Mouse (Mus musculus): ENCODE data around the gene Nr6a1. TPM values are rescaled to one million over a fixed set of nuclear protein-coding genes. Genes with fewer than 3 reads are reported as not detected.
A peak's percentile ranks its signal among the peaks of the same experiment; 100 is the strongest.

The Nr6a1 gene
- polyA plus RNA-seq, 3 experiments from 2014 or later, result 0.37 to 0.63 (median 0.54) TPM

DNA sequence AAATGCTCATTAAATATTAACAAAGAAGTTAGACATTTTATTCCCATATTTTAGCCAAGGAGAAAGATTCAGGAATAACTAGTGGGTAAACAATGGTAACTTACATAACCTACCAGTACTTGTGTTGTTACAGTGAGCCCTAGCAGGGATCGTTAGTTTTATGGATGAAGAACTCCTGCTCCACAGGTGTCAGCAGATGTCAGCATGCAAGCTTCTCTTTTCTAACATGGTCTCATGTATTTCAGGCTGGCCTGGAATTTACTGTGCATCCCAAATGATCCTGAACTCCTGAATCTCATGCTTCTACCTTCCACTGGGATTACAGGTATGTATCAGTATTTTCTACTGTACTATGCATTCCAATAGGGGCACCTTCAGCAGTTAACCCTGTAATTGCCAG, 54.8 kb downstream of the Nr6a1 start:
- ATAC-seq, result no peak

GRCm38 (mm10) chr2:38866711-38867110, 60.8 kb downstream of the Nr6a1 start:
- ATAC-seq, result no peak

GRCm38 (mm10) chr2:38864011-38864410, 63.5 kb downstream of the Nr6a1 start:
- ATAC-seq, result peak; percentile 61

DNA sequence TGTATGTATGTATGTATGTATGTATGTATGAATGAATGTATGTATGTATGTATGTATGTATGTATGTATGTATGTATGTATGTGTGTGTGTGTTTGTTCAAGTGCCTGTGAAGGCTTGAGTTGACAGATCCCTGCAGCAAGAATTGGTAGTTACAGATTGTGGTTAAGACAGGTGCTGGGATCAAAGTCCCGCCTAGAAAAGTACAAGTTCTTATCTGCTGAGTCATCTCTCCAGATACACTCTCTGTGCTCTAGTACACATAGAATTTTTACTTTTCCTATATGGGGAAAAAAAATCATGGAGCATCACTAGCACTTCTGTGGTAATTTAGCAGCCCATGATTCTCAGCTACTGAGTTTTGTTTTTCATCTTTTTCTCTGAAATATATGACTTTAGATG, 75.7 kb downstream of the Nr6a1 start:
- no peak for ATAC-seq

DNA sequence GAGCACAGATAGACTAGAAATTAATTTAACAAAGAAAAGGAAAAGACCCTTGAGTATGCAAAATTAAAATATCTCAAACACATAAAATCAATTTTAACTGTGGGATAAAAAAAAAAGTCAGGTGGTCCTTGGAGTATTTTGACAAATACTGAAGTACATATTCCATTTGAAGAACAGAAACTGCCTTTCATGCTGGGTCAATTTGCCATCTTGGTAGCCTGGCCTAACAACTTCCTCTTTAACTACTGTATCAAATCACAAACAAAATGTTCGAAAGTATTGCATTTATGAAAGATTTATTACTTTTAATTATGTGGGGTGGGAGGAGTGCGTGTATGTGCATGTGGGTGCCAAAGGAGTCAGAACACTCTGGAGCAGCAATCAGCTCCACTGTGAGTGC, 81.2 kb downstream of the Nr6a1 start:
- ATAC-seq, result no peak

DNA sequence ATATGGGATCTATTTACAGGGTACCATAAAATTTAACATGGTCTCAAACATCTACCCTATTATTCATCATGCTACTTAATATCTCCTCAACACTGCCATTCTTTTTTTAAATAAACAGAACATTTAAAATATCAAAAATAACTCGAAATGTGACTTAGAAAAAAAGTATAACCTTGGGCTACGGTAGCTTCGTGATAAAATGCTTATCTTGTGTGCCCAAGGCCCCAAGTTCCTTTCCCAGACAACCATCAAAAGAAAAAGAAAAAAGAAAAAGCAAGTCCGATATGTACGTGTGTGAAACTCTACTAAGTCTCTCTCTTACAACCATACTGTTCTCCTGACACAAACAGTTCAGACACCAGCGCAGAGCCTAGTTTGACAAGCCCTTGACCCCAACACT, 92.0 kb downstream of the Nr6a1 start:
- ATAC-seq, result no peak

DNA sequence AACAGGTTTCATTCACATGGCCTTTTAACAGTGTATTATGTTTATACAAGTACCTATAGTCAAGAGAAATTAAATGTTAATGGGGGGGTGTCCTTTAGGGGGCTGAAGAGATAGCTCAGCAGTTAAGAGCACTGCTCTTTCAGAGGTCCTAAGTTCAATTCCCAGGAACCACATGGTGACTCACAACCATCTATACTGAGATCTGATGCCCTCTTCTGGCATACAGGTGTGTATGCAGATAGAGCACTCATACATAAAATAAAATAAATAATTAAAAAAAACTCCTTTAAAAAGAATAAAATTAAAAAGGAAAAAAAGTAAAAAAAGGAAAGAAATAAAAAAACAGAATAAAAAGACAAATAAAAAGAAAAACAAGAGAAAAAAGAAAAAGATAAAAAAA, 95.5 kb downstream of the Nr6a1 start:
- no peak for ATAC-seq

- ATAC-seq, result no peak
Observed at GRCm38 (mm10) chr2:38829521-38829920, 98.0 kb downstream of the Nr6a1 start.

GRCm38 (mm10) chr2:38827801-38828306, 99.6 kb downstream of the Nr6a1 start:
- no peak for ATAC-seq

DNA sequence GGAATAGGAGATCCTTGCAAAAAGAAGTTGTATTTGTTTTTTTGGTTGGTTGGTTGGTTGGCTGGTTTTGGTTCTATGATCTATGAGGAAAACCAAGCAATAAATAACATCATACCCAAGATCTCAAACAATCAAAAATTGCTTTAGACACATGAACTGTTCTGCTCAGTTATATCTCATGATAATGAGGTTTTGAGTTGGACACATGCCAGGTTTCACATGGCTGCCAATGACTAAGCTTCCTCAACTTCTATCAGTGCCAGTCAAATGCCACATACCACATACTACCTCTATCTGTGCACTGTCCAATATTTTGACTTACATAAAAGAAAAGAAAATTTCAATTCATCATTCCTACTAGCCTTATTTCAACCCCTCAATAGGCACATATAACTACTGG, 101.3 kb downstream of the Nr6a1 start:
- ATAC-seq, result no peak

DNA sequence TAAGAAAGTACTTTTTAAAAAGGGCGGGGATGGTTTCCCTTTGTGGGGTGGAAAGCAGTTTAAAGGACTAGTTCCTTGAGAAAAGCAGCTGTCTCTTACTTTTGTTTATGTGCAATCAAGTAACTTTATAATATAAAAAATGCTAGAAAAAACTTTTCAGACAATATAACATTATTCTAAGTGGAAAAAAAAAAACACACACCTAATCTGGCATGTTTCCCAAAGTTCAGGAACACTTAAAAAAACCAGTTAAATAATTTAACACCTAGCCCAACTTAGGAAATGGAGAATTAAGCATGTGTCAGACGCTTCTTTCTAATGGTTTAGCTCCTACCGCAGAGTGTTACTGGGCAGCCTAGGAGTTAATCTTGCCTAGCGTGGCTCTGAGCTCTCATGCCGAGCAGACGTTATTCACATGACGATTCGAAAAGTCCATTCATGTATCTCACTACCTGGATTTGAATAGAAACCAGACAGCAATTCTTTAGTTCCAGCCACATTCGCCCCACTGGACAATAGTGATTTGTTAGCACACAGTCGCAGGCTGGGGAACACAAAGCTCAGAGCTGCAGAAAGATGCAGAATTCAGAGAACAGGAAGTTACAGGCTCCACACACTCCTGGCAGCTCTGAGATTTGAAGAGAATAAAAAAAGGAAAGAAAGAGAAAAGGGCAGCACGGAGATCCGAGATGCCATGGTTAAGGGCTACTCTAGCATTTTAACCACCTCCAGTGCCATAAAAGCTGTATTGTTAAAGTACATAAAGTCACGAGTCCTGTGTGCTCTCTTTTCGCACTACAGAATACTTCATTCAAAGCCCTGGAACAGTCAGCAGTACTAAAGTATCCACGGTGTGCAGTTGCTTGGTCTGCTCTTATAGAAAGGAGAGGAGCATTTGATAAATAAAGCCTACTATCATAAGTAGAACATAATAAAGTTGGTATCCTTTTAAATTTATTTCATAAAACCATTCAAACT, 102.4 kb downstream of the Nr6a1 start:
- ATAC-seq, result peak; percentile 34

- peak; percentile 32 for ATAC-seq
Observed at GRCm38 (mm10) chr2:38823912-38824583, 103.4 kb downstream of the Nr6a1 start.

DNA sequence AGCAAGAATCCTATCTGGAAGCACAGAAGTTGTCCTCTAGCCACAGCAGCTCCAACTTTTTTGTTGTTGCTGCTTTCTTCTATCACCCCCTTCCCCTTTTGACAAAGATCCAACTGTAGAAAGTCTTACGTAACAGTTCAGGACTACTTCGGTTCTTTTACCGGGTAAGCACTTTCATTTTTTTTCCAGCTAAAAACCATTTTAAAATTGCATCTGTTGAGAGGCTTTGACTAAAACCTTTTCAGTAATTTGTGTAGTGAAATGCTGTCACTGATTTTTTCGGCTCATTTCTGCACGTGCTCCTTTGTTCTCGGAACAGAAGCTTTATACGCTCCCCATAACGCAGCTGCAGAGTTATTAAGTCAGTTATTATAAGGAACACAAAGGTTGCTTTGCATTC, 104.1 kb downstream of the Nr6a1 start:
- no peak for ATAC-seq

DNA sequence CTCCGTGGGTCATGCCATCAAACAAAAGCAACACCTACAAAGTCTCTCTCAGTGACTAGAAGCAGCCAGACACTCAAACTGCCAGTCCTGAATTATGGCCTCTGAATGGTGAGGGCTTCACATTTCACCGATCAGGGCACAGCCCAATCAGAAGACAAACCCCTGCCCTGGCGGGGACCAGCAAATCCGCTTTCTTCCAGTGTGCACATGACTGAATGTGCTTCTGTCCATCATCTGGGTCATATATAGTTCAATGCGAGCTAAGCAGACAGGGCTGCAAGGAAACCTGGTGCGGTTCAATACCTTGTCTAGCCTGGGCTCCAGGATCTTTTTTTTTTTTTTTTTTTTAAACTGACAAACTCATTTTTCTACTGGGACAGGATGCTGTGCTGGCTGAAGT, 104.5 kb downstream of the Nr6a1 start:
- no peak for ATAC-seq

DNA sequence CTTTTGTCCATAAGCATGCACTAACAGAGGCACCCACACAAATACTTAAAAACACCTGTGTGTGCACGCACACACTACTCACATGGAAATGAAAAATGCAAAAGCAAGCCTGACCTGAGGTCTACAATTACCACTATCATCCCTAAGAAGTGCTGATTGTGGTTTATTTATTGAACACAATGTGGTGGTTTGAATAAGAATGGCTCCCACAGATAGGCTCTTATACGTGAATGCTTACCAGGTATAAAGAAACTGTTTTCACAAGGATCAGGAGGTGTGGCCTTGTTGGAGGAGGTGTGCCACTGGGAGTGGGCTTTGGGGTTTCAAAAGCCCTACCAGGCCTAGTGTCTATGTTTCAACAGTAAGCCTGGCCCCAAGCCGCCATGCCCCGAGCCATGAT, 110.0 kb downstream of the Nr6a1 start:
- no peak for ATAC-seq

DNA sequence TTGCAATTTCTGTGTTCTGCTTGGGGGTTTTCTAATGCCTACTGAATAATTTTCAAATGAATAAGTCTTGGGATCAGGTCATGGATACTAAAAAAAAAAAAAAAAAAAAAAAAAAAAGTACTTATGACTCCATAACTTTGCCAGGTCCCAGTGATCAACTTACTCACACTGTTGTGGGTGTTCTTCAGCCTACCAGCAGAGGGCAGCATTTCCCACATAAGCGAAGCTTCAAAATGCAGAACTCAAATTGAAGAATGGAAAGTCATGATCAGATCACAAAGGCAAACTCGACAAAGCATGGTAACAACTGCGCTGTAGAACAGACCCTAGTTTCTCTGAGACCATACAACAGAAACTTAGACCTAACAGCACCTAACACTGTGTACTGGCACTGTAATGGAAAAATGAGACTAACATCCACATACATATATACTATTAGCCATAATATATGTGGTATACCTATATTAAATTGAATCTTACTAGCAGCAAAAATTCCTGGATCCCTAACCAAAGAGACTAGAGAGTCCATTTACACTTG, 130.3 kb downstream of the Nr6a1 start:
- ATAC-seq, result peak; percentile 83

DNA sequence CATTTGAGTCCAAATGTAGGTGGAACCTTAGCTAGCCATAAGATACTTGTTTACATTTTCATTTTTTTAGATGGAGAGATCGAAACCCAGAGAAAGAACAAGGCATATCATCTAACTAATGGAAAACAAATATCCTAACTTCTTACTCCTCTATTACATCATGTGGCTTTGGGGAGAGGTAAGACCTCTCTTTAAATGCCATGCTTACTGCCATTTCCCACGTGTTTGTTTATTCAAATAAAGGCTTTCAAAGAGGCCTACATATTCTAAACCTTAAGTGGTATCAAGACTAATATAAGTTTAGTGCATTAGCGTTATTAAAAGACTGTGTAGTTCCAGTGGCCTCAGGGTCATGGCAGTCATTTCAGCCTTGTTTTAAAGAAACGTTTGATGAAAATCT, 140.2 kb downstream of the Nr6a1 start:
- no peak for ATAC-seq

DNA sequence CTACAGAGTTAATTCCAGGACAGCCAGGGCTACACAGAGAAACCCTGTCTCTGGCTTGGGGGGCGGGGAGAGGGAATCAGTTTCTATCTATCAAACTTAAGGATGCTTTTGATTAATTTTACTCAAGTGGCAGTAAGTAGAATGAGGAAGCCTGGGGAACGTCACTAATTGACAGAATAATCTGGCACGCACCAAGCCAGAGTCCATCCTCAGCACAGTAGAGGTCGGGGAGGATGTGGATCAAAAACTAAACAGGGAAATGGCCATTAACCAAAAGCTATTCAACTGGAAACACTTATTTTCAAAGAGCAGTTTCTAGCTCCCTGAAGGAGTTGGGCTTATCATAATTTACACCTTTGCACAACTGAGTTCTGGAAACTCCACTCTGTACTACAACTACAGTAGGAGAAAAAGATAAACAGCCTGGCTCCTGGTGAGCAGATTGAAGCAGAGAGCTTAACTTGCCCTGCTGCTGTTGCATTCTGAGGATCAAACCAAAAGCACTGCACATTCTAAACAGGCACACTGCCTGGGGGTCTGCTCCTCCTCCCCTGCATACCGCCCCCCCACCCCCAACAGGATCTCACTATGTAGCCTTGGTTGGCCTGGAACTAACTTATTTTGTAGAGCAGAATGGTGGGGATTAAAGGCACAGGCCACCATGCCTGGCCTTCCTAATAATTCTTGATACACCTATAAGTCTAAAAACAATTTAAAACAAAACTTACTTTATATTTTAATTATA, 141.1 kb downstream of the Nr6a1 start:
- ATAC-seq, result no peak

GRCm38 (mm10) chr2:38785113-38785512, 142.4 kb downstream of the Nr6a1 start:
- ATAC-seq, result no peak

DNA sequence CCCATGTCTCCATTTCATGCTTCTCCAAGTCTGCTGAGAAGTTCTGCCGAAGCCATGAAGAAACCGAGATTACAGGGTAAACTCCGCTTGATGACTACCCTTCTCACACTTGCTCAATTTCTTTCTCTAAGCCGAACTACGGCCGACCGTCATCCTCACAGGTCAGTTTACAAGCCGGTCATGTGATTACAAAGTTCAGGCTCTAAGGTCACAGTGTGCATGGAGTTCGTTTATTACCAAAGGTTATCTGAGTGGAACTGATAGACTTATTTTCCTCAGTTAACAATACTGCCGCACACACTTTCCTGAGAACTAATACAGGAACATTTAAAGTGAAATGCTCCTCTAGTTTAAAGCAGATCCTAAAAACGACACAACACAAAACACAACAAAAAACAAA, 143.1 kb downstream of the Nr6a1 start:
- no peak for ATAC-seq

DNA sequence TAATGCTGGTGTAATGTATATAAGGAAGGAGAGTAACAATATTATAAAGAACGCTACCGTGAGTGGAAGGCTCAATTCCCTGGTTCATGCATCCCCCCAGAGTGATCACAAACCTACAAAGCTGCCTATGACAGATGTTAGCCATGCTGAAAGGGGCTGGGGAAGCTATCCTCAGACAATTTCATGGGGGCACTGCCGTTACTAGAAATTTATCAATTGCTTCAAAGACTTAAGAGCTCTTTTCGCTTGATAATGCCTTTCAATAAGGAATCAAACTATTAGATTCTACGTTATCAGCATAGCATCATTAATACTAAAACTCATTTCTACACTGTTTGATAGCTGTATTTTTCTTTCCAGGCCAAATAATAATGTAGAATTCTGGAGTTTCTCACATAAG, 144.1 kb downstream of the Nr6a1 start:
- ATAC-seq, result no peak

DNA sequence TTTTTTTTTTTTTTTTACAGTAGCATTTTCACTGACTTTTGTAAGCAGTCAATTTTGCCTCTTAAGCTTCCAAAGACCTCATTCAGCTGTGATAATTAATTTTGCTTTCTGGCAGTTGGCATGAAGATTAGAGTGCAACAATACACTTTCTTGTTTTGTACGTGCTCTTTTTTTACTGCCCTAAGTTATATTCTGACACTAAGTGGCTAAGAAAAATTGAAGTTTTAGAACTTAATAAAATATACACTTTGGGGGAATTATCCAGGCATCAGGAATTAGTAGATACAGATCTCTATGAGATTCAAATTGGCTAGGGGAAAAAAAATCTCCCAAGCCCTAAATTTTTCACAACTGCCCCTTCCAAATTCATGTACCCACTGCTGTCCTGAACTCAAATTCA, 144.8 kb downstream of the Nr6a1 start:
- ATAC-seq, result no peak

Measured in inflammation-experienced regulatory T-cells, adult 6 months (primary cell).